Mouse (Mus musculus) hindbrain, embryonic 12.5 days (tissue): ENCODE results near the gene Gpn3. TPM values are rescaled to one million over a fixed set of nuclear protein-coding genes. Genes with fewer than 3 reads are reported as not detected.
A peak's percentile ranks its signal among the peaks of the same experiment; 100 is the strongest.

Experiments
- ATAC-seq: fragments of 200-750 bp; cut with Nextera tagmentation; 2 replicates; pipeline ENCODE4 v1.8.0; 2017; ENCODE audit warnings: moderate TSS enrichment; ENCODE audit not compliant: low FRiP score
- H3K27ac ChIP-seq: fragments of 300-500 bp; sonication (generic); 2 replicates; pipeline ENCODE4 v1.5.1; 2016; ENCODE audit warnings: mild to moderate bottlenecking
- H3K27me3 ChIP-seq: fragments of 300-500 bp; sonication (generic); 2 replicates; pipeline ENCODE4 v1.6.1; 2016; ENCODE audit warnings: mild to moderate bottlenecking
- H3K36me3 ChIP-seq: fragments of 300-500 bp; sonication (generic); 2 replicates; pipeline ENCODE4 v1.6.1; 2016; ENCODE audit warnings: mild to moderate bottlenecking
- H3K4me1 ChIP-seq: fragments of 300-500 bp; sonication (generic); 2 replicates; pipeline ENCODE4 v1.6.1; 2016
- H3K4me2 ChIP-seq: fragments of 300-500 bp; sonication (generic); replicated peaks from 2 replicates; pipeline ENCODE4 v1.6.1; 2016; ENCODE audit warnings: mild to moderate bottlenecking
- H3K4me3 ChIP-seq: fragments of 300-500 bp; sonication (generic); 2 replicates; pipeline ENCODE4 v1.5.1; 2016; ENCODE audit warnings: mild to moderate bottlenecking
- H3K9ac ChIP-seq: fragments of 300-500 bp; sonication (generic); 2 replicates; pipeline ENCODE4 v1.6.1; 2016; ENCODE audit warnings: mild to moderate bottlenecking, moderate library complexity
- H3K9me3 ChIP-seq: fragments of 300-500 bp; sonication (generic); replicated peaks from 2 replicates; pipeline ENCODE4 v1.6.1; 2016; ENCODE audit warnings: mild to moderate bottlenecking
- WGBS: fragments of 180-500 bp; shearing (Covaris S2); methylation state at CpG from one replicate; pipeline ENCODE4 v1.1.7; 2016; 5-methylcytosine and 5-hydroxymethylcytosine counted together
- polyA plus RNA-seq: library from polyadenylated mRNA; unstranded; fragments of >200 nt; fragmentation: Nextera tagmentation; extraction: Ambion mirVana; gene quantifications from 2 replicates; pipeline ENCODE4 v1.2.1, GENCODE M21; 2016

Gene Gpn3
- polyA plus RNA-seq = 52.0 and 52.2 TPM in 2 replicates

GRCm38 (mm10) chr5:122371591-122372191 lies at the start of gene Gpn3:
Gene Gpn3 (plus strand): TSS chr5:122371876.
- peak within 1 kb of the TSS; percentile 78 for H3K4me2 ChIP-seq
- H3K27ac ChIP-seq = peak within 1 kb of the TSS; percentile 94
- peaks cover 48% of the 10 kb centered on the region for H3K36me3 ChIP-seq
- H3K4me1 ChIP-seq = peaks cover 20% of the 10 kb centered on the region
- under 1% methylated on average over 27 of the region's 46 CpGs for WGBS
- peak; percentile 86 for ATAC-seq
- peak within 1 kb of the TSS; percentile 68 for H3K4me3 ChIP-seq
- H3K27me3 ChIP-seq = no peaks in the 10 kb centered on the region
- H3K9ac ChIP-seq = peak within 1 kb of the TSS; percentile 84
- H3K9me3 ChIP-seq = no peaks in the 10 kb centered on the region

GRCm38 (mm10) chr5:122323523-122323922 lies 48.2 kb upstream of the Gpn3 start:
- no peaks in the 10 kb centered on the region for H3K9me3 ChIP-seq
- no peaks in the 10 kb centered on the region for H3K27me3 ChIP-seq
- no peak overlapping the region for H3K4me2 ChIP-seq
- H3K4me1 ChIP-seq = no peaks in the 10 kb centered on the region; the same call in 1 of the 2 replicates
- ATAC-seq = no peak
- H3K36me3 ChIP-seq = peaks cover 39% of the 10 kb centered on the region
- WGBS = 69% methylated on average over 8 of the region's 8 CpGs
- H3K9ac ChIP-seq = no peak overlapping the region
- H3K4me3 ChIP-seq = no peak overlapping the region
- no peak overlapping the region for H3K27ac ChIP-seq

- H3K4me1 ChIP-seq = no peaks in the 10 kb centered on the region; the same call in 1 of the 2 replicates
- no peaks in the 10 kb centered on the region for H3K9me3 ChIP-seq
- H3K9ac ChIP-seq = no peak overlapping the region
- ATAC-seq = no peak
- H3K27ac ChIP-seq = no peak overlapping the region
- H3K4me3 ChIP-seq = no peak overlapping the region
- WGBS = 89% methylated on average over 23 of the region's 23 CpGs
- H3K27me3 ChIP-seq = no peaks in the 10 kb centered on the region
- no peak overlapping the region for H3K4me2 ChIP-seq
- H3K36me3 ChIP-seq = peaks cover 41% of the 10 kb centered on the region
Observed at GRCm38 (mm10) chr5:122324608-122325431, 46.9 kb upstream of the Gpn3 start.

GRCm38 (mm10) chr5:122325477-122325876 lies 46.2 kb upstream of the Gpn3 start:
- WGBS = 82% methylated on average over 8 of the region's 8 CpGs

GRCm38 (mm10) chr5:122327283-122327682 lies 44.4 kb upstream of the Gpn3 start:
- H3K36me3 ChIP-seq = peaks cover 24% of the 10 kb centered on the region
- no peaks in the 10 kb centered on the region for H3K27me3 ChIP-seq
- H3K4me2 ChIP-seq = no peak overlapping the region
- no peak overlapping the region for H3K4me3 ChIP-seq
- H3K9me3 ChIP-seq = no peaks in the 10 kb centered on the region
- H3K27ac ChIP-seq = no peak overlapping the region
- no peaks in the 10 kb centered on the region for H3K4me1 ChIP-seq
- 95% methylated on average over 3 of the region's 3 CpGs for WGBS
- no peak overlapping the region for H3K9ac ChIP-seq
- no peak for ATAC-seq

More at GRCm38 (mm10) chr5:122325477-122325876, 46.2 kb upstream of the Gpn3 start:
- Histone ChIP-seq H3K27ac (no peak overlapping the region), H3K4me1 (no peaks in the 10 kb centered on the region), H3K27me3 (no peaks in the 10 kb centered on the region), H3K9me3 (no peaks in the 10 kb centered on the region), H3K4me2 (no peak overlapping the region), H3K36me3 (peaks cover 34% of the 10 kb centered on the region), H3K9ac (no peak overlapping the region), H3K4me3 (no peak overlapping the region)
- ATAC-seq = no peak

- no peak overlapping the region for H3K27ac ChIP-seq
- ATAC-seq = no peak
- H3K36me3 ChIP-seq = peaks cover 14% of the 10 kb centered on the region
- H3K4me2 ChIP-seq = no peak overlapping the region
- 90% methylated on average over 4 of the region's 4 CpGs for WGBS
- no peaks in the 10 kb centered on the region for H3K4me1 ChIP-seq
- H3K9me3 ChIP-seq = no peaks in the 10 kb centered on the region
- no peak overlapping the region for H3K9ac ChIP-seq
- no peaks in the 10 kb centered on the region for H3K27me3 ChIP-seq
- H3K4me3 ChIP-seq = no peak overlapping the region
Observed at GRCm38 (mm10) chr5:122330269-122330668, 41.4 kb upstream of the Gpn3 start.

- H3K27ac ChIP-seq = no peak overlapping the region
- H3K4me3 ChIP-seq = no peak overlapping the region
- no peak overlapping the region for H3K4me2 ChIP-seq
- H3K27me3 ChIP-seq = no peaks in the 10 kb centered on the region
- H3K9ac ChIP-seq = no peak overlapping the region
- no peaks in the 10 kb centered on the region for H3K4me1 ChIP-seq
- H3K9me3 ChIP-seq = no peaks in the 10 kb centered on the region
- no peaks in the 10 kb centered on the region for H3K36me3 ChIP-seq
- WGBS = 78% methylated on average over 3 of the region's 3 CpGs
- ATAC-seq = no peak
Observed at GRCm38 (mm10) chr5:122334682-122335081, 37.0 kb upstream of the Gpn3 start.

GRCm38 (mm10) chr5:122336554-122337294 lies 35.0 kb upstream of the Gpn3 start:
- Histone ChIP-seq H3K27ac (no peak overlapping the region), H3K4me1 (no peaks in the 10 kb centered on the region), H3K27me3 (no peaks in the 10 kb centered on the region), H3K9ac (no peak overlapping the region), H3K9me3 (no peaks in the 10 kb centered on the region), H3K4me2 (no peak overlapping the region), H3K36me3 (no peaks in the 10 kb centered on the region), H3K4me3 (no peak overlapping the region)
- 92% methylated on average over 7 of the region's 7 CpGs for WGBS
- no peak for ATAC-seq

- no peaks in the 10 kb centered on the region for H3K9me3 ChIP-seq
- H3K36me3 ChIP-seq = no peaks in the 10 kb centered on the region
- no peak overlapping the region for H3K4me2 ChIP-seq
- H3K27ac ChIP-seq = no peak overlapping the region
- no peaks in the 10 kb centered on the region for H3K4me1 ChIP-seq
- no peak for ATAC-seq
- no peak overlapping the region for H3K9ac ChIP-seq
- H3K4me3 ChIP-seq = no peak overlapping the region
- 73% methylated on average over 1 of the region's 1 CpGs for WGBS
- no peaks in the 10 kb centered on the region for H3K27me3 ChIP-seq
Observed at GRCm38 (mm10) chr5:122342874-122343273, 28.8 kb upstream of the Gpn3 start.

- Histone ChIP-seq H3K4me2 (no peak overlapping the region), H3K27ac (no peak overlapping the region)
Observed at GRCm38 (mm10) chr5:122343768-122344167, 27.9 kb upstream of the Gpn3 start.

GRCm38 (mm10) chr5:122344260-122344659 lies 27.4 kb upstream of the Gpn3 start:
- Histone ChIP-seq H3K4me1 (no peaks in the 10 kb centered on the region), H3K9me3 (no peaks in the 10 kb centered on the region), H3K4me3 (no peak overlapping the region), H3K27me3 (no peaks in the 10 kb centered on the region), H3K4me2 (no peak overlapping the region), H3K9ac (no peak overlapping the region), H3K36me3 (no peaks in the 10 kb centered on the region), H3K27ac (no peak overlapping the region)
- WGBS = 12% methylated on average over 5 of the region's 5 CpGs
- no peak for ATAC-seq

More at GRCm38 (mm10) chr5:122343768-122344167, 27.9 kb upstream of the Gpn3 start:
- Histone ChIP-seq H3K36me3 (no peaks in the 10 kb centered on the region), H3K9ac (no peak overlapping the region), H3K27me3 (no peaks in the 10 kb centered on the region), H3K9me3 (no peaks in the 10 kb centered on the region), H3K4me3 (no peak overlapping the region), H3K4me1 (no peaks in the 10 kb centered on the region)
- no peak for ATAC-seq
- WGBS = 57% methylated on average over 7 of the region's 7 CpGs

GRCm38 (mm10) chr5:122345777-122346176 lies 25.9 kb upstream of the Gpn3 start:
- Histone ChIP-seq H3K9me3 (no peaks in the 10 kb centered on the region), H3K4me3 (no peak overlapping the region), H3K27ac (no peak overlapping the region), H3K4me2 (no peak overlapping the region), H3K27me3 (no peaks in the 10 kb centered on the region; the same call in 1 of the 2 replicates), H3K9ac (no peak overlapping the region), H3K36me3 (no peaks in the 10 kb centered on the region), H3K4me1 (no peaks in the 10 kb centered on the region)
- WGBS = 85% methylated on average over 4 of the region's 4 CpGs
- no peak for ATAC-seq
